Mouse (Mus musculus) liver, adult 2 months (tissue): ENCODE results near the gene Atrx. TPM values are rescaled to one million over a fixed set of nuclear protein-coding genes. Genes with fewer than 3 reads are reported as not detected.
A peak's percentile ranks its signal among the peaks of the same experiment; 100 is the strongest.

Experiments
- DNase-seq: peaks from one replicate; pipeline ENCODE4 v3.0.0-alpha.2; 2011; ENCODE audit warnings: low read depth, low spot score; ENCODE audit errors: extremely low read depth
- H3K27ac ChIP-seq: fragments of 200-500 bp; replicated peaks from 2 replicates; pipeline ENCODE4 v1.5.1; 2012; ENCODE audit warnings: low read depth, mild to moderate bottlenecking, control low read depth, inconsistent platforms, low read length; ENCODE audit not compliant: insufficient read depth
- H3K27me3 ChIP-seq: fragments of 200-500 bp; 2 replicates; pipeline ENCODE4 v1.6.1; 2012; ENCODE audit warnings: mild to moderate bottlenecking, moderate library complexity, low read length, inconsistent platforms; ENCODE audit not compliant: control insufficient read depth, insufficient read depth
- H3K36me3 ChIP-seq: fragments of 200-500 bp; 2 replicates; pipeline ENCODE4 v1.6.1; 2012; ENCODE audit warnings: low read length, inconsistent platforms; ENCODE audit not compliant: control insufficient read depth, insufficient read depth
- H3K4me1 ChIP-seq: fragments of 200-500 bp; 2 replicates; pipeline ENCODE4 v1.6.1; 2011; ENCODE audit warnings: low read length; ENCODE audit not compliant: control insufficient read depth, insufficient read depth
- H3K4me3 ChIP-seq: fragments of 200-500 bp; 2 replicates; pipeline ENCODE4 v1.5.1; 2011; ENCODE audit warnings: low read depth, mild to moderate bottlenecking, control low read depth, low read length, moderate library complexity; ENCODE audit not compliant: insufficient read depth
- H3K79me2 ChIP-seq: fragments of 200-500 bp; 2 replicates; pipeline ENCODE4 v1.6.1; 2012; ENCODE audit warnings: inconsistent platforms, mild to moderate bottlenecking, low read length, moderate library complexity; ENCODE audit not compliant: control insufficient read depth, insufficient read depth
- H3K9ac ChIP-seq: fragments of 200-500 bp; 2 replicates; pipeline ENCODE4 v1.6.1; 2012; ENCODE audit warnings: low read depth, mild to moderate bottlenecking, control low read depth, inconsistent platforms, low read length
- CTCF ChIP-seq: fragments of 200-500 bp; IDR thresholded peaks from 2 replicates; pipeline ENCODE4 v1.5.1; 2011; ENCODE audit warnings: low read depth, low read length, control low read depth
- POLR2A ChIP-seq: fragments of 200-500 bp; IDR thresholded peaks from 2 replicates; pipeline ENCODE4 v1.6.1; 2011; ENCODE audit warnings: low read length, control low read depth; ENCODE audit not compliant: insufficient read depth; ENCODE audit errors: extremely low read depth
- WGBS: fragments of 180-500 bp; shearing (Covaris S2); methylation state at CpG from one replicate; pipeline ENCODE4 v1.1.7; 2018; 5-methylcytosine and 5-hydroxymethylcytosine counted together
- polyA plus RNA-seq: library from polyadenylated mRNA; depleted of rRNA; stranded (reverse); fragments of >200 nt; gene quantifications from 2 replicates; pipeline ENCODE4 v1.2.3, GENCODE M21; 2012
- total RNA-seq: library from RNA; depleted of rRNA; stranded (reverse); fragments of >200 nt; gene quantifications from 2 replicates; pipeline ENCODE4 v1.2.3, GENCODE M21; 2014

The Atrx gene
- total and polyA plus RNA-seq, 2 experiments = 10.5 to 81.2 TPM

- WGBS = 71% methylated on average over 5 of the region's 5 CpGs
- H3K4me3 ChIP-seq = no peak overlapping the region
Observed at GRCm38 (mm10) chrX:105934341-105934740, 5.1 kb upstream of the Atrx start.

GRCm38 (mm10) chrX:105929478-105930038 lies 355 bp upstream of the Atrx start:
- H3K4me1 ChIP-seq = peaks cover 5% of the 10 kb centered on the region; the same call in 1 of the 2 replicates
- peak overlapping the region; percentile 40; the same call in 1 of the 2 replicates for H3K9ac ChIP-seq
- 25% methylated on average over 8 of the region's 8 CpGs for WGBS
- H3K27me3 ChIP-seq = no peaks in the 10 kb centered on the region
- peak overlapping the region; percentile 85 for H3K4me3 ChIP-seq
- TF ChIP-seq CTCF = no peak
- TF ChIP-seq POLR2A = no peak
- no peaks in the 10 kb centered on the region for H3K36me3 ChIP-seq
- peaks cover 10% of the 10 kb centered on the region; the same call in 1 of the 2 replicates for H3K79me2 ChIP-seq
- peak overlapping the region; percentile 42 for H3K27ac ChIP-seq
- DNase-seq = no peak

More at GRCm38 (mm10) chrX:105934341-105934740, 5.1 kb upstream of the Atrx start:
- H3K79me2 ChIP-seq = no peaks in the 10 kb centered on the region
- no peak for DNase-seq
- H3K27me3 ChIP-seq = no peaks in the 10 kb centered on the region
- no peak overlapping the region for H3K9ac ChIP-seq
- no peaks in the 10 kb centered on the region for H3K4me1 ChIP-seq
- no peak overlapping the region for H3K27ac ChIP-seq
- no peaks in the 10 kb centered on the region for H3K36me3 ChIP-seq
- TF ChIP-seq POLR2A = no peak

GRCm38 (mm10) chrX:105927941-105928860 lies 1.0 kb downstream of the Atrx start:
- Histone ChIP-seq H3K4me1 (peaks cover 5% of the 10 kb centered on the region; the same call in 1 of the 2 replicates), H3K4me3 (peak overlapping the region; percentile 85), H3K79me2 (peaks cover 11% of the 10 kb centered on the region; the same call in 1 of the 2 replicates), H3K36me3 (no peaks in the 10 kb centered on the region), H3K27ac (peak overlapping the region; percentile 87), H3K9ac (peak overlapping the region; percentile 91), H3K27me3 (no peaks in the 10 kb centered on the region)
- DNase-seq = peak; percentile 26
- WGBS = under 1% methylated on average over 43 of the region's 69 CpGs
- no peak for TF ChIP-seq CTCF
- no peak for TF ChIP-seq POLR2A

GRCm38 (mm10) chrX:105926121-105926735 lies 3.0 kb downstream of the Atrx start:
- DNase-seq = no peak
- Histone ChIP-seq H3K27ac (no peak overlapping the region; the same call in 1 of the 2 replicates), H3K36me3 (no peaks in the 10 kb centered on the region), H3K4me3 (no peak overlapping the region), H3K4me1 (peaks cover 5% of the 10 kb centered on the region; the same call in 1 of the 2 replicates), H3K27me3 (no peaks in the 10 kb centered on the region), H3K79me2 (peaks cover 12% of the 10 kb centered on the region; the same call in 1 of the 2 replicates), H3K9ac (no peak overlapping the region)
- TF ChIP-seq CTCF = no peak
- no peak for TF ChIP-seq POLR2A
- WGBS = 51% methylated on average over 12 of the region's 12 CpGs

GRCm38 (mm10) chrX:105924326-105925070 lies 4.7 kb downstream of the Atrx start:
- peaks cover 12% of the 10 kb centered on the region; the same call in 1 of the 2 replicates for H3K79me2 ChIP-seq
- no peak overlapping the region for H3K27ac ChIP-seq
- peaks cover 5% of the 10 kb centered on the region; the same call in 1 of the 2 replicates for H3K4me1 ChIP-seq
- no peaks in the 10 kb centered on the region for H3K36me3 ChIP-seq
- TF ChIP-seq CTCF (no peak), POLR2A (no peak)
- H3K27me3 ChIP-seq = no peaks in the 10 kb centered on the region
- no peak for DNase-seq
- no peak overlapping the region for H3K4me3 ChIP-seq
- 93% methylated on average over 5 of the region's 5 CpGs for WGBS
- no peak overlapping the region for H3K9ac ChIP-seq
